Mouse (Mus musculus) gastrocnemius, adult 2 months (tissue): Measurements from ENCODE around the gene Siah1b. TPM values are rescaled to one million over a fixed set of nuclear protein-coding genes. Genes with fewer than 3 reads are reported as not detected.

Experiments
- DNase-seq: peaks from one replicate; pipeline ENCODE4 v3.0.0; 2022
- H3K27ac ChIP-seq: fragments of 200-600 bp; 2 replicates; pipeline ENCODE4 v1.8.1; 2022; ENCODE audit warnings: mild to moderate bottlenecking
- H3K4me3 ChIP-seq: fragments of 200-600 bp; 2 replicates; pipeline ENCODE4 v1.8.1; 2022; ENCODE audit warnings: mild to moderate bottlenecking, moderate library complexity
- CTCF ChIP-seq: fragments of 200-600 bp; IDR thresholded peaks from 2 replicates; pipeline ENCODE4 v1.8.1; 2022; ENCODE audit warnings: antibody characterized with exemption, mild to moderate bottlenecking, moderate library complexity
- intact Hi-C: fragments of 180-260 bp; cut with DNase I; formaldehyde crosslinking; loops from one replicate; pipeline ENCODE4 v1.15.1; 2025
- total RNA-seq, 2 experiments: library from RNA; stranded (reverse); gene quantifications; 2 replicates each; pipeline ENCODE4 v1.2.3; 2021

Gene Siah1b
- total RNA-seq, 2 experiments from 2014 or later = 3.2 to 3.3 TPM

DNA sequence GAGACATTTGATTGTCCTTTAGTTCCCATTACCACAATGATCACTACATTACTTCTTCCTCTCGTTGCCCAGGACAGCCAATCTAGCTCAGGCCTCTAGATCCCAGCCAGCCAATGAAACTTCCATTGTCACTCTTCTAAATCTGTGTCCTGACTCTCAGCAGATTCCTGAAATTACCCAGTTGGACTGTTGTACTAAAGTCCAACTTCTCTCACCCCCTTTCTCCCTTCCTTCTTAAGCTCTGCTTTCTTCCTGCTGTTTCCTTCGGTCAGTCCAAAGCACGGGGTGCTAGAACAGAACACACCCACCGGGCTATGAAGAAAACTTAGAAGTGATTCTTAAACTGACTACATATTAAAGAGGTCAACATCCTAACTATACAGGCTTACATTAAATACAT lies 7.3 kb downstream of the Siah1b start:
- Histone ChIP-seq H3K27ac (no peak overlapping the region), H3K4me3 (no peak overlapping the region)
- no peak for TF ChIP-seq CTCF
- DNase-seq = no peak
- intact Hi-C loops = loop anchor here (5.0 to 10.0 kb wide), 3 partner anchors 107 to 1154 kb away; no protein-coding TSS in a partner anchor

DNA sequence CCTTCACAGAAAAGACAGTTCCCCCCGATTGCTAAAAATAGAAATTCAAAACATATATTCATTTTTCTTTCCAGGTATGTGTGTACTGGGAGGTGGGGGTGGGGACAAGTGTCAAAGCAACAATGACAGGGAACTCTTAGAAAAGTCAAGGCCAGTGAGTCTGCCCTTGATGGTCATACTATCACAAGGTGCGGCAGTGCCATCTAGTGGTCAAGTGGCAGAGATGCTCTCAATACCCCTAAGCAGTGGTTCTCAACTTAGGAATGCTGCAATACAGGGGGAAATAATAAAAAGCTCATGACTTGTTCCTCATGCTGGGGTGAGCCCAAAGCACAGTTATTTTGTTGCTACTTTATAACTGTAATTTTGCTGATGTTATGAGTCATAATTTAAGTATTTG lies 10.1 kb downstream of the Siah1b start:
- intact Hi-C loops = loop anchor here (5.0 to 10.0 kb wide), 3 partner anchors 104 to 1151 kb away; no protein-coding TSS in a partner anchor
- peak; percentile 83 for TF ChIP-seq CTCF
- Histone ChIP-seq H3K27ac (no peak overlapping the region), H3K4me3 (no peak overlapping the region)
- DNase-seq = peak; percentile 67

DNA sequence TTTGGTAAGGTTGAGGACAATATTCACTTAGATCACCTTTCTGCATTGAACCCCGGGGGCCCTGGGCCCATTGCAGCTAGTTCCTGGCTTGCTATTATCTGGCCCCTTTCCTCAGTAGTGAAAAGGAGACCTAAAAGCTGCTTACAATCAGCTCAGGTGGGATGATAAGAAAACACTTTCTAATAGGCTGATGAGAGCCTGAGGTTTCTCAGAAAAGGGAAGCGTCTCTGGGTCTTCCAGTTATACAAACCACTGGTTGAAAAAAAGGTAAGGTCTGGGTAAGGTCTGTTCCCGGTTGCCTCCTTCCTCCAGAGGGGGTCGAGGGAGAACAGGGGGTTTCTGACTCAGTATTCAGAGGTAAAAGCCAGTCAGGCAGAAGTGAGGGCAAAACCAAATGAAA lies 17.2 kb downstream of the Siah1b start:
- no peak overlapping the region for H3K4me3 ChIP-seq
- TF ChIP-seq CTCF = no peak
- no peak for DNase-seq
- no peak overlapping the region for H3K27ac ChIP-seq
- intact Hi-C loops = no loop called here

DNA sequence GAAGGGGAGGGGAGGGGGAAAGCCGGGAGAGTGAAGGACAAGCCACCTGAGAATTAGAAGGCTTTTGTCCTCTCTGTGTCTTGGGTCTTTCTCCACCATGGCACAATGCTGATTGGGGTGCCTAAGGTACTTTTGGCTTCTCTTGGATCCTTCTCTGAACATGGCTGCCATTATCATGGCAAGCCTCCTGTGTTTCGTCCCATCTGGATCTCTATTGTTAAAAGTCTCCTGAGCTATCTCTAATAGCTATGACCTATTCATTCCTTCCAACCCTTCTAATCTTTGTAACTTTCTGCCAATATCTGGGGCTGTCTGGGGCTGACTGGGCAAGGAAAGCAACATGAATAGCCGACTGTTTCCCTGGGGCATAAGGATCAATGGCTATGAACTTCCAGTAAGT lies 17.8 kb downstream of the Siah1b start:
- H3K27ac ChIP-seq = no peak overlapping the region
- no peak overlapping the region for H3K4me3 ChIP-seq
- TF ChIP-seq CTCF = no peak
- no peak for DNase-seq
- intact Hi-C loops = no loop called here

DNA sequence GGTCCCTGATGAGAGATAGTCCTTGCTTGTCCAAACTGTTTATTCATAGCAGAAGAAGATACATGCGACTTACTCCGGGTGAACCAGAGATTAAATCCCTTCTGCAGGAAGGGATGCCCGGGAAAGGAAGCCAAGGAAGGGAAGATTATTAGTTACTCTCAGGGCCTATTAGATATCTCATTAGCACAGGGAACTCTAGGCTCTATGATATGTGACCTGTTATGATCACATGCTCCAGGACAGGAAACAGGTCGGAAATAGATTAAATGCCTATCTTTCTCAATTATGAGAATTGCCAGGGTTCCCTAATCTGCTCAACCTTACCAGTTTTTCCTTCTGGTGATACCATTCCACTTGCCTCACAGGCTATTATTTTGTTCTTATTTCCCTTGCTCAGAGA lies 20.6 kb downstream of the Siah1b start:
- H3K27ac ChIP-seq = no peak overlapping the region
- H3K4me3 ChIP-seq = no peak overlapping the region
- TF ChIP-seq CTCF = no peak
- DNase-seq = no peak
- intact Hi-C loops = no loop called here

DNA sequence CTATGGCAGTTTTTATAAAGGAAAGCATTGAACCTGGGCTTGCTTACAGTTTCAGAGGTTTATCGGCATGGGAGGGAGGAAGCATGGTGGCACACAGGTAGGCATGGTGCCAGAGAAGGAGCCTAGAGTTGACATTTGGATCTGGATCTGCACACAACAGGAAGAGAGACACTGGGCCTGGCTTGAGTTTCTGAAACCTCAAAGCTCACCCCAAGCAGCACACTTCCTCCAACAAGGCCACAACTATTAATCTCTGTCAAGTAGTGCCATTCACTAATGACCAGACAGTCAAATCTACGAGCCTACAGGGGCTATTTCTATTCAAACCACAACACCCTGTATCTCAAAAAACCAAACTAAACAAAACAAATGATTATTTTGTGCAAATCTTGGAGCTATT lies 29.6 kb downstream of the Siah1b start:
- no peak for DNase-seq
- H3K4me3 ChIP-seq = no peak overlapping the region
- intact Hi-C loops = no loop called here
- H3K27ac ChIP-seq = no peak overlapping the region
- no peak for TF ChIP-seq CTCF

DNA sequence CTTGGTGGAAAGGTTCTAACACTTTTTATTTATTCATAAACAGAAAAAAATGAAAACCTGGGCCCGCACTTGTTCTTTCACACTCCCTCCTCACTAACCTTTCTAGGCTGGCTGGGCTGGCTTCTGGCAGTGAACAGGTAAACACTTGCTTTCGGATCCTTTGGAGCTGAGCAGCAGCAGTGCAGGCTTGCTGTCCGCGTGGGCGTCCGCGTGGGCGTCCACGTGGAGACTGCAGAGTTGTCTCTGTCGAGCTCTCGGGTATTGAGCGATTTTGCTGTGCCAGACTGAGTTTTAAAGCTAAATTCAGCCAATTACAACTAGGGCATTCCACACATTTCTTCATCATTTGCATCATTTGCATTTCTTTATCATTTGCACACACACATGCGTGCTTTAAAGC lies 34.2 kb downstream of the Siah1b start:
- TF ChIP-seq CTCF = no peak
- intact Hi-C loops = no loop called here

DNA sequence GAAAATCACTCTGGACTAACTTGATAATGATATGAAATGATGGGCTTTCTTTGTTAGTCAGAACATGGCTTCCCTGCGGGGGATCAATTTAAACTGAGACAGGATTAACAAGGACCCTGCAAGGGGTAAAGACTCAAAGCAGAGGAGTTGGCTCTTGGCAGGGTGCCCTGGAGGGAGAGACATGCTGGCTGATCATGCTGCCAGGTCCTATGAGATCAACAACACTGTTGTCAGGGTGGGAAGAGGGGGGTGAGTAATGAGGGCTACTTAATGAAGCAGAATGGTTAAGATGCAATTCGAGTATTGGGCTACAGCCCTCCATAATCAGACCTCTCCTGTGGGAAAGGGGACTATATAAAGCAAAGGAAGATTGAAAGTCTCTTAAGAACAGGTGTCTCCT lies 37.4 kb downstream of the Siah1b start:
- H3K27ac ChIP-seq = no peak overlapping the region
- no peak overlapping the region for H3K4me3 ChIP-seq
- no peak for TF ChIP-seq CTCF
- intact Hi-C loops = no loop called here
- no peak for DNase-seq

More for the DNA sequence above, 34.2 kb downstream of the Siah1b start:
- H3K4me3 ChIP-seq = no peak overlapping the region
- no peak overlapping the region for H3K27ac ChIP-seq
- no peak for DNase-seq

DNA sequence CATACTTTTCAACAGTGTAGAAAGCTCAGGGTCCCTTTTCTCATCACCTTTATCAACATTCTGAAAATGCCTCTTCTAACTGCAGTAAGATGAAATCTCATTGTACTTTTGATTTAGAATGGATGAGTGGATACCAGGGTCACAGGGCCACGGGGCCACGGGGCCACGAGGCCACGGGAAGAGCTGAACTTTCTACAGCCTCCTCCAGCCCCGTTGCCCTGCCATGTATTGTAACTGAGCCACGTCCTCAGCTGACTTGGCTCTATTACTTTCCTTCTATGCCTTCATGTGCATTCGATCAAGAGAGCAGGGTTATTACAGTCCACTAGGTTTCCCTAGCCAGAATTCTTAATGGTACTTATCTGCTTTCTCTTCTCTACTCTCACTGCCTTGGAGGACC lies 40.4 kb downstream of the Siah1b start:
- no peak overlapping the region for H3K4me3 ChIP-seq
- DNase-seq = no peak
- TF ChIP-seq CTCF = no peak
- intact Hi-C loops = no loop called here
- no peak overlapping the region for H3K27ac ChIP-seq

DNA sequence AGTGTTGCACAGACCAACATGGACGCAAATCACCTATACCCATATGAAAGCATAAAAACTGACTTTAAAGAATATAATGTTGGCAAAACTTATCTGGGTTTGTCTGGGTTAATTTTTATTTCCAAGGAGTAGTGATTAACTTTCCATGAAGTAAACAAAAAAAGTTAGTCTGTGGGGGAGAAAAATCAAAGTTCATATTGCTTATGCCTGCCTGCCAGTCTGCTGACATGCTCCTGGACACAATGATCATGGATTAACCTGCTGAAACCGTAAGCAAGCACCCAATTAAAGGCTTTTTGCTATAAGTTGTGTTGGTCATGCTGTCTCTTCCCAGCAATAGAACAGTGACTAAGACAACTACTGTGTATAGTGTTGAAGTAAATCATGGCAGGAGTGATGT lies 40.9 kb downstream of the Siah1b start:
- intact Hi-C loops = no loop called here

DNA sequence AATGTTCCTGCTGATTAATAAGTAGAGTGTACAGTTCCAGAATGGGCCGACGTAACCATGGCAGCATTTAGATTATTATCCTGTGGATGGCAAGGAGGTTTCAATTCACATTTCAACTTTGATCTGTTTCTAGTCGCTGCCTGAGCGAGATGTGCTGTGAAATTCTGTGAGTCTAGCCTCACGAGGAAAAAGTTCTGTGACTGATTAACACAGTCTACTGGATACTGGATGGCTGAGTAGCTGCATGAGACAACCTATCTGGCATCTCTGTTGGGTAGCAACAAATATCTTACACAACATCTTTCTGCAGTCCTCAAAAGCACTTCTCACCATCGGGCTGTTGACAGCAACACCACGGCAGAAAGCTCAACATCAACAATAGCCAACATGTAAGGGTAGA lies 43.8 kb downstream of the Siah1b start:
- no peak for DNase-seq
- TF ChIP-seq CTCF = no peak
- Histone ChIP-seq H3K27ac (no peak overlapping the region), H3K4me3 (no peak overlapping the region)
- intact Hi-C loops = no loop called here

More for the DNA sequence above, 40.9 kb downstream of the Siah1b start:
- no peak for TF ChIP-seq CTCF
- Histone ChIP-seq H3K4me3 (no peak overlapping the region), H3K27ac (no peak overlapping the region)
- no peak for DNase-seq

DNA sequence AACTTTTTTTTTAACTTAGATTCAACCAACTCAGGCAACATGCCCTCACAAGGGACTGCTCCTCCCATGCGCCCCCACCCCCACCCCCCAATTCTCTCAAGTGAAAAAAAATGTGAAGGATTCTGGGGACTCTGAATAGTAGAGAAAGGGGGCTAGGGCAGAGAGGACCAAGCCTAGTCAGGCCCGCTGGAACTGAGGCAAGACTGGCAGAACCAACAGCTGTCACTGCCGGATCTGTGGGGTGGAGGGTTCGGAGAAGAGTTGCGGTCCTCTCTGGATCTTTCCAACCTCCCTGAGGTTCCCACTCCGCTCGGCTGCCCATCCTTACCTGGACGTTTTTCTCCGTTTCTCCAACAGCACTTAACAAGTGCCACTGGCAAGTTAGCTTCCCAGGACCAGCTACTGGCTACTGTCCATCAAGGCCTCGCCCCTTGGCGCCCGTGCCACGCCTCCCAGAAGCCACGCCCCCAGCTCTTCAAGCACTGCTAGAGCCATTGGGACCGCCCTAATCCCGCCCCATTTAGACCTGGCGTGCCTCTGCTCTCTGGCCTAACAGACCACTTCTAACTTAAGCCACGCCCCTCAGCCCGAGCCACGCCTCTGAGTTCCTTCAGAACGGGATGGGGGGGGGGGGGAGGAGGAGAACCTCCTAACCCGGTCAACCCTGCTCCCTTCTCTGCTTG lies 48.5 kb downstream of the Siah1b start, which contains the start of gene Car5b:
Gene Car5b, minus strand, starts transcription at position 391 of the 683 bp plus-strand sequence.
- Histone ChIP-seq H3K4me3 (peak within 1 kb of the TSS; percentile 68), H3K27ac (peak within 1 kb of the TSS; percentile 56)
- intact Hi-C loops = no loop called here
- no peak for TF ChIP-seq CTCF
- DNase-seq = peak; percentile 93

Other genes starting within 250 kb of the Siah1b start
- gene Ap1s2, start 167.5 kb downstream of the Siah1b start, total RNA-seq = 10 to 100 TPM; 25.9 to 32.3 TPM
- 10 to 100 TPM; 12.8 to 18.0 TPM for gene Zrsr2, start 117.8 kb downstream of the Siah1b start, total RNA-seq
- gene Car5b, start 48.5 kb downstream of the Siah1b start, total RNA-seq = 1 to 10 TPM in 1 of 2 experiments, under 1 TPM in 1; 0.46 to 1.2 TPM
- gene Cltrn, start 12.3 kb upstream of the Siah1b start, total RNA-seq = not detected
- under 1 TPM; 0.54 to 0.59 TPM for gene Ace2, start 62.8 kb upstream of the Siah1b start, total RNA-seq
- under 1 TPM; 0.08 to 0.28 TPM for gene Bmx, start 181.7 kb upstream of the Siah1b start, total RNA-seq
- 1 to 10 TPM; 4.6 to 7.0 TPM for gene Pir, start 192.9 kb upstream of the Siah1b start, total RNA-seq